Mouse (Mus musculus) CH12.LX (cell line): ENCODE data around the gene Naa40. TPM values are rescaled to one million over a fixed set of nuclear protein-coding genes. Genes with fewer than 3 reads are reported as not detected.

Experiments used
- DNase-seq: peaks from one replicate; pipeline ENCODE4 v3.0.0-alpha.2; 2013; ENCODE audit errors: extremely low read depth
- H3K27ac ChIP-seq: 2 replicates; pipeline ENCODE4 v1.5.1; 2012; ENCODE audit warnings: low read depth, mild to moderate bottlenecking, control low read depth, moderate library complexity; ENCODE audit not compliant: insufficient read depth
- H3K27me3 ChIP-seq: replicated peaks from 2 replicates; pipeline ENCODE3; 2012; ENCODE audit warnings: inconsistent platforms
- H3K36me3 ChIP-seq, 2 experiments: replicated peaks in 1 of 2; 2 replicates each; pipeline versions ENCODE3 to v1.6.1; 2012; ENCODE audit warnings: inconsistent platforms in 1 of 2, low read length in 1 of 2, mild to moderate bottlenecking in 1 of 2, mixed read lengths in 1 of 2, moderate library complexity in 1 of 2; ENCODE audit not compliant: control insufficient read depth in 1 of 2, insufficient read depth in 1 of 2
- H3K4me1 ChIP-seq, 2 experiments: 2 replicates each; pipeline ENCODE4 v1.6.1; 2012; ENCODE audit warnings: inconsistent platforms in 1 of 2, moderate library complexity in 1 of 2; ENCODE audit not compliant: insufficient read depth in 2 of 2, control insufficient read depth in 1 of 2
- H3K4me2 ChIP-seq: 2 replicates; pipeline ENCODE4 v1.6.1; 2012; ENCODE audit warnings: low read depth, mild to moderate bottlenecking, control low read depth; ENCODE audit not compliant: poor library complexity, insufficient read depth, severe bottlenecking
- H3K4me3 ChIP-seq, 3 experiments: fragments of 150-350 bp in 1 of 3; sonication (generic) in 1 of 3; replicated peaks in 1 of 3; 2 replicates each; pipeline versions ENCODE3 to v1.5.1; 2011 to 2012; ENCODE audit warnings: low read depth in 2 of 3, low read length in 2 of 3, mild to moderate bottlenecking in 2 of 3, moderate library complexity in 2 of 3, control low read depth in 1 of 3, improper control_type of control experiment in 1 of 3, inconsistent platforms in 1 of 3, mixed read lengths in 1 of 3; ENCODE audit not compliant: poor library complexity in 1 of 3
- H3K79me2 ChIP-seq: replicated peaks from 2 replicates; pipeline ENCODE4 v1.6.1; 2012; ENCODE audit warnings: mild to moderate bottlenecking, moderate library complexity; ENCODE audit not compliant: control insufficient read depth, poor library complexity, insufficient read depth, severe bottlenecking; ENCODE audit errors: extremely low read depth
- H3K9ac ChIP-seq: 2 replicates; pipeline ENCODE4 v1.6.1; 2012; ENCODE audit warnings: low read depth, mild to moderate bottlenecking, control low read depth, moderate library complexity; ENCODE audit not compliant: insufficient read depth
- H3K9me3 ChIP-seq: replicated peaks from 2 replicates; pipeline ENCODE3; 2012; ENCODE audit warnings: low read length, inconsistent platforms, mixed read lengths
- CTCF ChIP-seq, 2 experiments: IDR thresholded peaks in 1 of 2; conservative IDR thresholded peaks in 1 of 2; 2 replicates each; pipeline ENCODE4 v1.5.1; 2011 to 2012; ENCODE audit warnings: low read depth in 2 of 2, low read length in 2 of 2, improper control_type of control experiment in 1 of 2, inconsistent platforms in 1 of 2, mild to moderate bottlenecking in 1 of 2, moderate library complexity in 1 of 2
- E2F4 ChIP-seq: IDR thresholded peaks from 2 replicates; pipeline ENCODE4 v1.6.1; 2011; ENCODE audit warnings: low read depth, low read length, improper control_type of control experiment; ENCODE audit not compliant: insufficient replicate concordance
- ETS1 ChIP-seq: conservative IDR thresholded peaks from 2 replicates; pipeline ENCODE4 v1.6.1; 2012; ENCODE audit warnings: low read depth, mild to moderate bottlenecking, inconsistent platforms, low read length, improper control_type of control experiment, moderate library complexity
- HCFC1 ChIP-seq: IDR thresholded peaks from 2 replicates; pipeline ENCODE4 v1.6.1; 2012; ENCODE audit warnings: low read depth, mild to moderate bottlenecking, inconsistent platforms, low read length, improper control_type of control experiment
- KAT2A ChIP-seq: IDR thresholded peaks from 2 replicates; pipeline ENCODE4 v1.6.1; 2012; ENCODE audit warnings: low read length, improper control_type of control experiment, inconsistent platforms; ENCODE audit not compliant: insufficient replicate concordance
- MAX ChIP-seq: IDR thresholded peaks from 2 replicates; pipeline ENCODE4 v1.6.1; 2011; ENCODE audit warnings: low read length, improper control_type of control experiment
- MAZ ChIP-seq: IDR thresholded peaks from 2 replicates; pipeline ENCODE4 v1.6.1; 2012; ENCODE audit warnings: low read depth, mild to moderate bottlenecking, inconsistent platforms, low read length, improper control_type of control experiment, moderate library complexity
- MEF2A ChIP-seq: IDR thresholded peaks from 2 replicates; pipeline ENCODE4 v1.6.1; 2014; ENCODE audit warnings: low read depth, mild to moderate bottlenecking, inconsistent platforms, low read length, improper control_type of control experiment, borderline replicate concordance
- MXI1 ChIP-seq: IDR thresholded peaks from 2 replicates; pipeline ENCODE4 v1.6.1; 2011; ENCODE audit warnings: mild to moderate bottlenecking, low read depth, low read length, improper control_type of control experiment
- NELFE ChIP-seq: IDR thresholded peaks from 2 replicates; pipeline ENCODE4 v1.6.1; 2011; ENCODE audit warnings: low read depth, low read length, improper control_type of control experiment
- NRF1 ChIP-seq: IDR thresholded peaks from 2 replicates; pipeline ENCODE4 v1.6.1; 2014; ENCODE audit warnings: low read depth, mild to moderate bottlenecking, inconsistent platforms, low read length, improper control_type of control experiment, moderate library complexity
- POLR2A ChIP-seq: IDR thresholded peaks from 2 replicates; pipeline ENCODE4 v1.6.1; 2011; ENCODE audit warnings: low read depth, mild to moderate bottlenecking, improper control_type of control experiment, low read length
- POLR2AphosphoS2 ChIP-seq: IDR thresholded peaks from 2 replicates; pipeline ENCODE4 v1.6.1; 2011; ENCODE audit warnings: low read depth, low read length, improper control_type of control experiment
- SIN3A ChIP-seq: IDR thresholded peaks from 2 replicates; pipeline ENCODE4 v1.6.1; 2012; ENCODE audit warnings: low read length, improper control_type of control experiment, inconsistent platforms
- SMC3 ChIP-seq: IDR thresholded peaks from 2 replicates; pipeline ENCODE4 v1.6.1; 2011; ENCODE audit warnings: low read depth, low read length, improper control_type of control experiment
- TBP ChIP-seq: conservative IDR thresholded peaks from 2 replicates; pipeline ENCODE4 v1.6.1; 2011; ENCODE audit warnings: low read depth, low read length, improper control_type of control experiment
- TCF12 ChIP-seq: IDR thresholded peaks from 2 replicates; pipeline ENCODE4 v1.6.1; 2014; ENCODE audit warnings: low read depth, mild to moderate bottlenecking, inconsistent platforms, low read length, improper control_type of control experiment
- UBTF ChIP-seq: IDR thresholded peaks from 2 replicates; pipeline ENCODE4 v1.6.1; 2012; ENCODE audit warnings: low read depth, mild to moderate bottlenecking, inconsistent platforms, low read length, improper control_type of control experiment, moderate library complexity
- USF1 ChIP-seq: IDR thresholded peaks from 2 replicates; pipeline ENCODE4 v1.6.1; 2014; ENCODE audit warnings: low read depth, mild to moderate bottlenecking, inconsistent platforms, low read length, improper control_type of control experiment
- USF2 ChIP-seq: conservative IDR thresholded peaks from 2 replicates; pipeline ENCODE4 v1.6.1; 2011; ENCODE audit warnings: low read depth, low read length, improper control_type of control experiment
- ZC3H11A ChIP-seq: IDR thresholded peaks from 2 replicates; pipeline ENCODE4 v1.6.1; 2012; ENCODE audit warnings: low read depth, mild to moderate bottlenecking, inconsistent platforms, low read length, improper control_type of control experiment
- ZMIZ1 ChIP-seq: IDR thresholded peaks from 2 replicates; pipeline ENCODE4 v1.6.1; 2012; ENCODE audit warnings: low read depth, mild to moderate bottlenecking, inconsistent platforms, low read length, improper control_type of control experiment
- ZNF384 ChIP-seq: IDR thresholded peaks from 2 replicates; pipeline ENCODE4 v1.6.1; 2012; ENCODE audit warnings: low read depth, low read length, improper control_type of control experiment, inconsistent platforms
- dilution Hi-C: fragments of 300-500 bp; cut with MboI; formaldehyde crosslinking; loops from 2 replicates; pipeline ENCODE4 v1.14.3; 2020; ENCODE audit warnings: low sequenced_read_pairs; ENCODE audit not compliant: extremely low pct_unique_long_range_greater_than_20kb, extremely low pct_ligation_motif_present
- in situ Hi-C: fragments of 300-500 bp; cut with MboI; formaldehyde crosslinking; loops from 3 replicates; pipeline ENCODE4 v1.14.3; 2019; ENCODE audit warnings: low sequenced_read_pairs, low pct_ligation_motif_present, low pct_unique_long_range_greater_than_20kb, mixed read lengths
- polyA plus RNA-seq: library from polyadenylated mRNA; unstranded; fragments of >175 nt; gene quantifications from 2 replicates; pipeline ENCODE4 v1.2.1, GENCODE M21; 2012; ENCODE audit warnings: low read depth; ENCODE audit not compliant: insufficient read length
- total RNA-seq, 2 experiments: library from RNA; depleted of rRNA; stranded (reverse); fragments of 300-350 nt in 1 of 2; fragments of >200 nt in 1 of 2; gene quantifications; 2 replicates each; pipeline ENCODE4 v1.2.3; 2012 to 2014

Gene Naa40
- total and polyA plus RNA-seq, 3 experiments, result 40.6 to 69.3 (median 65.7) TPM

- Histone ChIP-seq H3K27me3 (peaks cover 86% of the 10 kb centered on the region), H3K79me2 (no peaks in the 10 kb centered on the region), H3K4me3 (no peak overlapping the region), H3K9ac (no peak overlapping the region)
- in situ Hi-C loops, result no loop called here
- TF ChIP-seq ZC3H11A, result no peak
- no peak for TF ChIP-seq USF1
- no peak for TF ChIP-seq MAZ
- TF ChIP-seq SMC3, result no peak
- no peak for TF ChIP-seq POLR2A
- no peak for TF ChIP-seq MAX
- TF ChIP-seq HCFC1, result no peak
- no peak for TF ChIP-seq E2F4
- no peak for TF ChIP-seq ZNF384
- no peak for TF ChIP-seq CTCF (conservative IDR thresholded peaks at IDR 0.05 in 1 of 2, IDR thresholded peaks at IDR 0.05 in 1 of 2; ENCODE audit: low read depth in 2 of 2, low read length in 2 of 2)
- TF ChIP-seq TBP, result no peak
- TF ChIP-seq NRF1, result no peak
- TF ChIP-seq, all 38 proteins: peak for 0
- H3K36me3 ChIP-seq, result no peaks in the 10 kb centered on the region
- peaks cover 5 to 6% of the 10 kb centered on the region in 2 experiments; a peak in 1 of 4 replicates for H3K4me1 ChIP-seq
- H3K27ac ChIP-seq, result no peak overlapping the region
- no peaks in the 10 kb centered on the region for H3K9me3 ChIP-seq
- dilution Hi-C loops, result no loop called here
- no peak for DNase-seq
- H3K4me2 ChIP-seq, result no peak overlapping the region
Measured at GRCm38 (mm10) chr19:7183419-7183818, 57.6 kb downstream of the Naa40 start.

GRCm38 (mm10) chr19:7182273-7182949, 58.6 kb downstream of the Naa40 start:
- Histone ChIP-seq H3K9me3 (no peaks in the 10 kb centered on the region), H3K27me3 (peaks cover 87% of the 10 kb centered on the region), H3K4me2 (no peak overlapping the region), H3K27ac (no peak overlapping the region), H3K79me2 (no peaks in the 10 kb centered on the region), H3K36me3 (no peaks in the 10 kb centered on the region), H3K9ac (no peak overlapping the region), H3K4me1 (peaks cover 5 to 6% of the 10 kb centered on the region in 2 experiments; a peak in 1 of 4 replicates), H3K4me3 (no peak overlapping the region)
- TF ChIP-seq HCFC1 (no peak), ZMIZ1 (no peak)
- in situ Hi-C loops, result no loop called here
- DNase-seq, result no peak
- dilution Hi-C loops, result no loop called here

GRCm38 (mm10) chr19:7181496-7181895, 59.5 kb downstream of the Naa40 start:
- Histone ChIP-seq H3K9ac (no peak overlapping the region), H3K36me3 (no peaks in the 10 kb centered on the region), H3K4me3 (no peak overlapping the region), H3K27ac (no peak overlapping the region), H3K4me1 (peaks cover 2 to 4% of the 10 kb centered on the region in 2 experiments; a peak in 1 of 4 replicates), H3K9me3 (no peaks in the 10 kb centered on the region), H3K79me2 (no peaks in the 10 kb centered on the region), H3K4me2 (no peak overlapping the region), H3K27me3 (peaks cover 90% of the 10 kb centered on the region)
- no peak for TF ChIP-seq HCFC1
- TF ChIP-seq SIN3A, result no peak
- TF ChIP-seq MXI1, result no peak
- no peak for TF ChIP-seq KAT2A
- TF ChIP-seq TCF12, result no peak
- TF ChIP-seq UBTF, result no peak
- TF ChIP-seq E2F4, result no peak
- TF ChIP-seq TBP, result no peak
- no peak for TF ChIP-seq POLR2AphosphoS2
- no peak for TF ChIP-seq MEF2A
- TF ChIP-seq NELFE, result no peak
- TF ChIP-seq CTCF (conservative IDR thresholded peaks at IDR 0.05 in 1 of 2, IDR thresholded peaks at IDR 0.05 in 1 of 2; ENCODE audit: low read depth in 2 of 2, low read length in 2 of 2), result no peak
- TF ChIP-seq ETS1, result no peak
- no peak for TF ChIP-seq USF2
- dilution Hi-C loops (no loop called here), in situ Hi-C loops (no loop called here)
- DNase-seq, result no peak
